Mouse (Mus musculus) forebrain, embryonic 14.5 days (tissue): ENCODE data around the gene Kcnh2. TPM values are rescaled to one million over a fixed set of nuclear protein-coding genes. Genes with fewer than 3 reads are reported as not detected.

Experiments
- ATAC-seq: fragments of 200-750 bp; cut with Nextera tagmentation; 2 replicates; pipeline ENCODE4 v1.8.0; 2017; ENCODE audit warnings: mild to moderate bottlenecking, moderate library complexity
- DNase-seq: peaks from one replicate; pipeline ENCODE4 v3.0.0-alpha.2; 2015; ENCODE audit warnings: low spot score
- H3K27ac ChIP-seq: fragments of 300-500 bp; sonication (generic); 2 replicates; pipeline ENCODE4 v1.5.1; 2014; ENCODE audit warnings: low read depth, mild to moderate bottlenecking, control low read depth, low read length, moderate library complexity
- H3K27me3 ChIP-seq: fragments of 300-500 bp; sonication (generic); replicated peaks from 2 replicates; pipeline ENCODE4 v1.6.1; 2014; ENCODE audit warnings: low read length, control low read depth, mixed read lengths; ENCODE audit not compliant: control insufficient read depth, insufficient read depth
- H3K36me3 ChIP-seq: fragments of 300-500 bp; sonication (generic); 2 replicates; pipeline ENCODE4 v1.6.1; 2014; ENCODE audit warnings: low read length, control low read depth; ENCODE audit not compliant: control insufficient read depth, insufficient read depth
- H3K4me1 ChIP-seq: fragments of 300-500 bp; sonication (generic); 2 replicates; pipeline ENCODE4 v1.6.1; 2014; ENCODE audit warnings: antibody characterized with exemption, low read length, control low read depth; ENCODE audit not compliant: control insufficient read depth, insufficient read depth
- H3K4me2 ChIP-seq: fragments of 300-500 bp; sonication (generic); 2 replicates; pipeline ENCODE4 v1.6.1; 2014; ENCODE audit warnings: mild to moderate bottlenecking, control low read depth, low read length
- H3K4me3 ChIP-seq: fragments of 300-500 bp; sonication (generic); 2 replicates; pipeline ENCODE4 v1.5.1; 2014; ENCODE audit warnings: low read depth, low read length, control low read depth
- H3K9ac ChIP-seq: fragments of 300-500 bp; sonication (generic); 2 replicates; pipeline ENCODE4 v1.6.1; 2014; ENCODE audit warnings: mild to moderate bottlenecking, low read length, control low read depth, moderate library complexity
- H3K9me3 ChIP-seq: fragments of 300-500 bp; sonication (generic); replicated peaks from 2 replicates; pipeline ENCODE4 v1.6.1; 2016; ENCODE audit warnings: low read length, control low read depth, mixed read lengths; ENCODE audit not compliant: control insufficient read depth
- WGBS: fragments of 180-500 bp; shearing (Covaris S2); extraction: QIAGEN DNeasy Blood & Tissue Kit; methylation state at CpG from one replicate; pipeline ENCODE4 v1.1.7; 2014; 5-methylcytosine and 5-hydroxymethylcytosine counted together
- polyA plus RNA-seq: library from polyadenylated mRNA; unstranded; fragments of >200 nt; fragmentation: Nextera tagmentation; extraction: Ambion mirVana; gene quantifications from 2 replicates; pipeline ENCODE4 v1.2.1, GENCODE M21; 2014

Kcnh2 gene
- polyA plus RNA-seq, 1 experiment from 2014 or later: 5.2 TPM

GRCm38 (mm10) chr5:24352251-24352859 lies 951 bp upstream of the Kcnh2 start:
- Histone ChIP-seq H3K27me3 (peaks cover 5% of the 10 kb centered on the region; the same call in 1 of the 2 replicates), H3K9ac (peak overlapping the region; percentile 83), H3K27ac (peak overlapping the region; percentile 90), H3K9me3 (no peaks in the 10 kb centered on the region), H3K4me1 (peaks cover 35% of the 10 kb centered on the region), H3K4me2 (peak overlapping the region; percentile 96), H3K4me3 (peak overlapping the region; percentile 67), H3K36me3 (no peaks in the 10 kb centered on the region)
- ATAC-seq: peak; percentile 32
- 2% methylated on average over 24 of the region's 24 CpGs for WGBS
- DNase-seq: peak; percentile 65

GRCm38 (mm10) chr5:24351701-24352171 lies 332 bp upstream of the Kcnh2 start:
- DNase-seq (peak; percentile 94), ATAC-seq (peak; percentile 91)
- Histone ChIP-seq H3K9ac (peak overlapping the region; percentile 83), H3K27ac (peak overlapping the region; percentile 90), H3K4me1 (peaks cover 35% of the 10 kb centered on the region), H3K9me3 (no peaks in the 10 kb centered on the region), H3K36me3 (no peaks in the 10 kb centered on the region), H3K27me3 (peaks cover 5% of the 10 kb centered on the region; the same call in 1 of the 2 replicates), H3K4me3 (peak overlapping the region; percentile 67), H3K4me2 (peak overlapping the region; percentile 96)
- under 1% methylated on average over 32 of the region's 41 CpGs for WGBS

GRCm38 (mm10) chr5:24350531-24351250 lies 713 bp downstream of the Kcnh2 start:
- 30% methylated on average over 15 of the region's 15 CpGs for WGBS

GRCm38 (mm10) chr5:24350073-24350472 lies 1.3 kb downstream of the Kcnh2 start:
- Histone ChIP-seq H3K27ac (no peak overlapping the region), H3K9me3 (no peaks in the 10 kb centered on the region), H3K27me3 (peaks cover 5% of the 10 kb centered on the region; the same call in 1 of the 2 replicates), H3K4me1 (peaks cover 37% of the 10 kb centered on the region), H3K4me2 (peak overlapping the region; percentile 96), H3K4me3 (peak overlapping the region; percentile 67), H3K9ac (peak overlapping the region; percentile 83; the same call in 1 of the 2 replicates), H3K36me3 (no peaks in the 10 kb centered on the region)
- WGBS: 51% methylated on average over 3 of the region's 3 CpGs
- ATAC-seq (no peak), DNase-seq (no peak)

More at GRCm38 (mm10) chr5:24350531-24351250, 713 bp downstream of the Kcnh2 start:
- H3K4me1 ChIP-seq: peaks cover 35% of the 10 kb centered on the region
- peak overlapping the region; percentile 67 for H3K4me3 ChIP-seq
- no peaks in the 10 kb centered on the region for H3K36me3 ChIP-seq
- no peaks in the 10 kb centered on the region for H3K9me3 ChIP-seq
- peak overlapping the region; percentile 90; the same call in 1 of the 2 replicates for H3K27ac ChIP-seq
- ATAC-seq: no peak
- H3K4me2 ChIP-seq: peak overlapping the region; percentile 96
- peaks cover 5% of the 10 kb centered on the region; the same call in 1 of the 2 replicates for H3K27me3 ChIP-seq
- DNase-seq: peak; percentile 20
- H3K9ac ChIP-seq: peak overlapping the region; percentile 83

- H3K36me3 ChIP-seq: no peaks in the 10 kb centered on the region
- WGBS: 0% methylated on average over 21 of the region's 30 CpGs
- H3K9me3 ChIP-seq: no peaks in the 10 kb centered on the region
- peak overlapping the region; percentile 59 for H3K9ac ChIP-seq
- H3K4me1 ChIP-seq: peaks cover 52% of the 10 kb centered on the region
- H3K27me3 ChIP-seq: peaks cover 5% of the 10 kb centered on the region; the same call in 1 of the 2 replicates
- ATAC-seq (no peak), DNase-seq (peak; percentile 37)
- peak overlapping the region; percentile 10; the same call in 1 of the 2 replicates for H3K27ac ChIP-seq
- H3K4me2 ChIP-seq: peak overlapping the region; percentile 100
- H3K4me3 ChIP-seq: peak overlapping the region; percentile 48
These were observed 2.9 kb downstream of the Kcnh2 start for GRCm38 (mm10) chr5:24348546-24348945.

GRCm38 (mm10) chr5:24348128-24348527 lies 3.3 kb downstream of the Kcnh2 start:
- peaks cover 56% of the 10 kb centered on the region for H3K4me1 ChIP-seq
- WGBS: under 1% methylated on average over 41 of the region's 41 CpGs
- H3K27me3 ChIP-seq: peaks cover 5% of the 10 kb centered on the region; the same call in 1 of the 2 replicates
- peak overlapping the region; percentile 100 for H3K4me2 ChIP-seq
- peak overlapping the region; percentile 48 for H3K4me3 ChIP-seq
- peak overlapping the region; percentile 10; the same call in 1 of the 2 replicates for H3K27ac ChIP-seq
- no peaks in the 10 kb centered on the region for H3K9me3 ChIP-seq
- peak; percentile 47 for ATAC-seq
- DNase-seq: peak; percentile 77
- H3K36me3 ChIP-seq: no peaks in the 10 kb centered on the region
- peak overlapping the region; percentile 59 for H3K9ac ChIP-seq

- DNase-seq (no peak), ATAC-seq (no peak)
- 64% methylated on average over 7 of the region's 7 CpGs for WGBS
- Histone ChIP-seq H3K27ac (no peak overlapping the region), H3K4me2 (peak overlapping the region; percentile 100; the same call in 1 of the 2 replicates), H3K4me3 (peak overlapping the region; percentile 48; the same call in 1 of the 2 replicates), H3K36me3 (no peaks in the 10 kb centered on the region), H3K4me1 (peaks cover 50% of the 10 kb centered on the region), H3K9ac (no peak overlapping the region), H3K9me3 (no peaks in the 10 kb centered on the region), H3K27me3 (peaks cover 5% of the 10 kb centered on the region; the same call in 1 of the 2 replicates)
These were observed 4.1 kb downstream of the Kcnh2 start for GRCm38 (mm10) chr5:24347186-24347875.

GRCm38 (mm10) chr5:24346313-24346712 lies 5.1 kb downstream of the Kcnh2 start:
- Histone ChIP-seq H3K9ac (no peak overlapping the region), H3K36me3 (no peaks in the 10 kb centered on the region), H3K4me3 (no peak overlapping the region), H3K27me3 (peaks cover 5% of the 10 kb centered on the region; the same call in 1 of the 2 replicates), H3K27ac (no peak overlapping the region), H3K4me1 (peaks cover 52% of the 10 kb centered on the region), H3K4me2 (no peak overlapping the region), H3K9me3 (no peaks in the 10 kb centered on the region)
- ATAC-seq: no peak
- WGBS: 91% methylated on average over 7 of the region's 7 CpGs
- no peak for DNase-seq
